Mouse (Mus musculus) heart, embryonic 11.5 days (tissue): ENCODE measurements around the gene Phox2a. TPM values are rescaled to one million over a fixed set of nuclear protein-coding genes. Genes with fewer than 3 reads are reported as not detected.

Source experiments
- ATAC-seq: fragments of 200-750 bp; cut with Nextera tagmentation; replicated peaks from 2 replicates; pipeline ENCODE4 v1.8.0; 2017; ENCODE audit warnings: moderate library complexity; ENCODE audit not compliant: insufficient number of reproducible peaks, low FRiP score, low TSS enrichment
- H3K27ac ChIP-seq: fragments of 300-500 bp; sonication (generic); 2 replicates; pipeline ENCODE4 v1.5.1; 2014; ENCODE audit warnings: mild to moderate bottlenecking, low read depth, low read length
- H3K27me3 ChIP-seq: fragments of 300-500 bp; sonication (generic); 2 replicates; pipeline ENCODE4 v1.6.1; 2014; ENCODE audit warnings: mild to moderate bottlenecking, low read length, mixed read lengths; ENCODE audit not compliant: control insufficient read depth, insufficient read depth
- H3K36me3 ChIP-seq: fragments of 300-500 bp; sonication (generic); 2 replicates; pipeline ENCODE4 v1.6.1; 2014; ENCODE audit warnings: mild to moderate bottlenecking, low read length, moderate library complexity, mixed read lengths; ENCODE audit not compliant: control insufficient read depth, insufficient read depth
- H3K4me1 ChIP-seq: fragments of 300-500 bp; sonication (generic); 2 replicates; pipeline ENCODE4 v1.6.1; 2014; ENCODE audit warnings: low read length; ENCODE audit not compliant: control insufficient read depth, insufficient read depth
- H3K4me2 ChIP-seq: fragments of 300-500 bp; sonication (generic); 2 replicates; pipeline ENCODE4 v1.6.1; 2014; ENCODE audit warnings: mild to moderate bottlenecking, moderate library complexity
- H3K4me3 ChIP-seq: fragments of 300-500 bp; sonication (generic); 2 replicates; pipeline ENCODE4 v1.5.1; 2014; ENCODE audit warnings: low read depth, low read length
- H3K9ac ChIP-seq: fragments of 300-500 bp; sonication (generic); 2 replicates; pipeline ENCODE4 v1.6.1; 2014; ENCODE audit warnings: mild to moderate bottlenecking, low read depth, low read length, moderate library complexity
- H3K9me3 ChIP-seq: fragments of 300-500 bp; sonication (generic); replicated peaks from 2 replicates; pipeline ENCODE4 v1.6.1; 2016; ENCODE audit warnings: low read length; ENCODE audit not compliant: control insufficient read depth
- WGBS: fragments of 180-500 bp; shearing (Covaris S2); extraction: QIAGEN DNeasy Blood & Tissue Kit; methylation state at CpG from one replicate; pipeline ENCODE4 v1.1.7; 2014; ENCODE audit not compliant: insufficient replicate concordance; 5-methylcytosine and 5-hydroxymethylcytosine counted together
- polyA plus RNA-seq: library from polyadenylated mRNA; unstranded; fragments of >200 nt; fragmentation: Nextera tagmentation; extraction: Ambion mirVana; gene quantifications from 2 replicates; pipeline ENCODE4 v1.2.1, GENCODE M21; 2014

Gene Phox2a
- polyA plus RNA-seq, 1 experiment from 2014 or later, result not detected

- peaks cover 22% of the 10 kb centered on the region for H3K4me1 ChIP-seq
- H3K9ac ChIP-seq, result peak overlapping the region; percentile 86
- 45% methylated on average over 5 of the region's 5 CpGs for WGBS
These were observed 17.5 kb downstream of the Phox2a start for GRCm38 (mm10) chr7:101835457-101836109.

GRCm38 (mm10) chr7:101836271-101837153 is 18.4 kb downstream of the Phox2a start:
- peak overlapping the region; percentile 90 for H3K27ac ChIP-seq
- peaks cover 10% of the 10 kb centered on the region for H3K36me3 ChIP-seq
- H3K4me3 ChIP-seq, result peak overlapping the region; percentile 70
- peak; percentile 57; the same call in 1 of the 2 replicates for ATAC-seq
- no peaks in the 10 kb centered on the region for H3K9me3 ChIP-seq
- H3K9ac ChIP-seq, result peak overlapping the region; percentile 86
- H3K27me3 ChIP-seq, result no peaks in the 10 kb centered on the region
- WGBS, result under 1% methylated on average over 59 of the region's 63 CpGs
- peak overlapping the region; percentile 87 for H3K4me2 ChIP-seq
- peaks cover 22% of the 10 kb centered on the region for H3K4me1 ChIP-seq

More at GRCm38 (mm10) chr7:101835457-101836109, 17.5 kb downstream of the Phox2a start:
- H3K36me3 ChIP-seq, result peaks cover 19% of the 10 kb centered on the region
- H3K4me3 ChIP-seq, result peak overlapping the region; percentile 70
- no peak for ATAC-seq
- H3K4me2 ChIP-seq, result peak overlapping the region; percentile 87
- H3K9me3 ChIP-seq, result no peaks in the 10 kb centered on the region
- no peak overlapping the region for H3K27ac ChIP-seq
- no peaks in the 10 kb centered on the region for H3K27me3 ChIP-seq

GRCm38 (mm10) chr7:101837154-101837605 is 19.1 kb downstream of the Phox2a start:
- peak; percentile 5; the same call in 1 of the 2 replicates for ATAC-seq
- H3K27ac ChIP-seq, result peak overlapping the region; percentile 90
- under 1% methylated on average over 20 of the region's 20 CpGs for WGBS

GRCm38 (mm10) chr7:101837606-101838471 is 19.7 kb downstream of the Phox2a start, which contains the start of gene Inppl1:
Gene Inppl1 (minus strand): TSS chr7:101838229.
- peak; percentile 66 for ATAC-seq
- peak within 1 kb of the TSS; percentile 90 for H3K27ac ChIP-seq
- peaks cover 2% of the 10 kb centered on the region; the same call in 1 of the 2 replicates for H3K36me3 ChIP-seq
- peak within 1 kb of the TSS; percentile 70 for H3K4me3 ChIP-seq
- H3K9me3 ChIP-seq, result no peaks in the 10 kb centered on the region
- WGBS, result under 1% methylated on average over 64 of the region's 64 CpGs
- H3K27me3 ChIP-seq, result no peaks in the 10 kb centered on the region
- peak within 1 kb of the TSS; percentile 87 for H3K4me2 ChIP-seq
- H3K4me1 ChIP-seq, result peaks cover 22% of the 10 kb centered on the region
- peak within 1 kb of the TSS; percentile 86 for H3K9ac ChIP-seq

More at GRCm38 (mm10) chr7:101837154-101837605, 19.1 kb downstream of the Phox2a start:
- H3K4me3 ChIP-seq, result peak overlapping the region; percentile 70
- peak overlapping the region; percentile 86 for H3K9ac ChIP-seq
- H3K27me3 ChIP-seq, result no peaks in the 10 kb centered on the region
- H3K9me3 ChIP-seq, result no peaks in the 10 kb centered on the region
- H3K4me2 ChIP-seq, result peak overlapping the region; percentile 87
- H3K36me3 ChIP-seq, result peaks cover 3% of the 10 kb centered on the region
- peaks cover 22% of the 10 kb centered on the region for H3K4me1 ChIP-seq

GRCm38 (mm10) chr7:101844186-101844585 is 26.1 kb downstream of the Phox2a start:
- H3K4me2 ChIP-seq, result no peak overlapping the region
- H3K27ac ChIP-seq, result no peak overlapping the region
- 64% methylated on average over 6 of the region's 6 CpGs for WGBS
- H3K4me3 ChIP-seq, result no peak overlapping the region
- no peaks in the 10 kb centered on the region for H3K9me3 ChIP-seq
- ATAC-seq, result no peak
- no peaks in the 10 kb centered on the region for H3K4me1 ChIP-seq
- H3K27me3 ChIP-seq, result no peaks in the 10 kb centered on the region
- no peak overlapping the region for H3K9ac ChIP-seq
- H3K36me3 ChIP-seq, result no peaks in the 10 kb centered on the region

- H3K27ac ChIP-seq, result no peak overlapping the region
- no peaks in the 10 kb centered on the region for H3K9me3 ChIP-seq
- H3K4me2 ChIP-seq, result no peak overlapping the region
- no peaks in the 10 kb centered on the region for H3K36me3 ChIP-seq
- H3K4me3 ChIP-seq, result no peak overlapping the region
- ATAC-seq, result no peak
- no peaks in the 10 kb centered on the region for H3K27me3 ChIP-seq
- no peak overlapping the region for H3K9ac ChIP-seq
- 83% methylated on average over 1 of the region's 1 CpGs for WGBS
- no peaks in the 10 kb centered on the region for H3K4me1 ChIP-seq
These were observed 29.8 kb downstream of the Phox2a start for GRCm38 (mm10) chr7:101847934-101848333.

- ATAC-seq, result no peak
- H3K9me3 ChIP-seq, result no peaks in the 10 kb centered on the region
- no peak overlapping the region for H3K9ac ChIP-seq
- no peaks in the 10 kb centered on the region for H3K36me3 ChIP-seq
- 75% methylated on average over 6 of the region's 6 CpGs for WGBS
- H3K4me2 ChIP-seq, result no peak overlapping the region
- no peaks in the 10 kb centered on the region for H3K4me1 ChIP-seq
- H3K27ac ChIP-seq, result no peak overlapping the region
- no peak overlapping the region for H3K4me3 ChIP-seq
- H3K27me3 ChIP-seq, result no peaks in the 10 kb centered on the region
These were observed 33.6 kb downstream of the Phox2a start for GRCm38 (mm10) chr7:101851689-101852088.

GRCm38 (mm10) chr7:101852846-101853245 is 34.7 kb downstream of the Phox2a start:
- Histone ChIP-seq H3K4me2 (no peak overlapping the region), H3K4me1 (no peaks in the 10 kb centered on the region)
- WGBS, result 82% methylated on average over 6 of the region's 6 CpGs

More at GRCm38 (mm10) chr7:101852846-101853245, 34.7 kb downstream of the Phox2a start:
- Histone ChIP-seq H3K27ac (no peak overlapping the region), H3K9ac (no peak overlapping the region), H3K36me3 (no peaks in the 10 kb centered on the region), H3K27me3 (no peaks in the 10 kb centered on the region), H3K4me3 (no peak overlapping the region), H3K9me3 (no peaks in the 10 kb centered on the region)
- no peak for ATAC-seq
